Mouse (Mus musculus) c-Kit-positive CD71-negative TER-119-negative erythroid progenitor cells, embryonic 14.5 days (primary cell): Measurements from ENCODE around the gene Igfbp2.

Source experiments
- DNase-seq: peaks from one replicate; pipeline ENCODE4 v3.0.0-alpha.2; 2013; ENCODE audit warnings: low read depth

The Igfbp2 gene

DNA sequence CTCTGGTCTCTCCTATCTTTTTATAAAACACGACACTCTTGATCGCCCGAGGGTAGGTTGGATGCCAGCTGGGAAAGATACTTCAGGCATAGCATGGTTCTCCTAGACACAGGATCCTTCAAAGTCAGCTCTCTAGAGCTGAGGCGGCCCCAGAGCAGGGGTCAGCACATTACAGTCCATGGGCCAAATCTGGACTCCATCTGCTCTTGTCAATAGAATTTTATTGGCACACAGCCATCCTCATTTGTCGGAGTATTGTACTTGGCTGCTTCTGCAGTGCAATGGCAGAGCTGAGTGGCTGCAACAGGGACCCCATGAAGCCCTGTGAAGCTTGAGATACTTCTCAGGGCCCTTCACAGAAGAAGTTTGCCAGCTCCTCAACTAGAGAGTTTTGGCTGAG lies 9.1 kb upstream of the Igfbp2 start:
- DNase-seq: no peak

DNA sequence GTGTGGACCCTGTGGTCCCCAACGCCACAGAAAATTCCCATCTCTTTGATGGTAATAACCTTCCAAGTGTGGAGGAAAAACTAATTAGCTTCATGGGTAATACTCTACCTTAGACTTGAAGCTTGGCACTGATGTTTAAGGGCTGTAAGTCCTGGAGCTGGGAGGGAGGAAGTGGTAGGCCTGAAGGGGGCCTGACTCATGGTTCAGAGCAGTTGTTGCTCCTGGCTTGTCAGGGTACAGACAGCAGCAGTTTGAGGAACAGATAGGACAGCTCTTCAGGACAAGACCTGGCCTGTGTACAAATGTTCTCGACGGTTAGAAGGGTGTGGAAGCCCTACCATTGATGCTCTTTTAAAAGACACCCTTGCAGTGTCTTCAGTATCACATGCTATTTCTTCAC lies 8.7 kb upstream of the Igfbp2 start:
- no peak for DNase-seq

DNA sequence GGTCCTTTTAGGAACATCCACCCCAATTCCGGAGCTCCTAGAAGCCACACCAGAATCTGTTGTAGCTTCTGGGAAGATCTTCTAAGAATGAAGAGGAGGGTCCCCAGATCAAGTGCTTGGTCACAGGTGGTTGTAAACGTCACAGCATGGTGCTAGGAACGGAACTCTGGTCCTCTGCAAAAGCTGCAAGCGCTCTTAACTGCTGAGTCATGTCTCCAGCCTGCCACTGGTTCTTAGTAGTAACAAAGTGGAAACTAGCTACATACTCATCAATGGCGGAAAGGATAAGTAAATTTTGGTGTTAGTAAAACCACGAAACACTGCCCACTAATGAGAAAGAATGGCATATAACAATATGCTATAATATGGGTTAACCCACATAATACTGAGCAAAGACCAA lies 4.3 kb upstream of the Igfbp2 start:
- DNase-seq: no peak

DNA sequence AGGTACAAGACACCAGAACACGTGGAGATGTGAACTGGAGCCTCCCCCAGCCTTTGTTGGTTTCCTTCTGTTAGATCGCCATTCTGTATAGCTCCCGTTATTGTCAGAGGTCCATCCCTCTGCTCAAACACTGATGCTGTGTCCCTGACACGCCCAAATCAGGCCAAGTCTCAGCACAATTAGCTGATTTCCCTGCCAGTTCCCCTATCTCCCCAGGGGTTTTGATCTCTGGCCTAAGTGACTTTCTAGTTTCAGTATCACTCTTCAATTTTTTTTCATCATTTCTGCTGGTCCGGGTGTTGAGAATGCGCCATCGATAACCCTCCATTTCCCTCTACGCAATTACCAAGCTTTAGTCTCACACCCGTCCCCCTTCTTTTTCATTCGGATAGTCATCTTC lies 1.4 kb upstream of the Igfbp2 start:
- no peak for DNase-seq

DNA sequence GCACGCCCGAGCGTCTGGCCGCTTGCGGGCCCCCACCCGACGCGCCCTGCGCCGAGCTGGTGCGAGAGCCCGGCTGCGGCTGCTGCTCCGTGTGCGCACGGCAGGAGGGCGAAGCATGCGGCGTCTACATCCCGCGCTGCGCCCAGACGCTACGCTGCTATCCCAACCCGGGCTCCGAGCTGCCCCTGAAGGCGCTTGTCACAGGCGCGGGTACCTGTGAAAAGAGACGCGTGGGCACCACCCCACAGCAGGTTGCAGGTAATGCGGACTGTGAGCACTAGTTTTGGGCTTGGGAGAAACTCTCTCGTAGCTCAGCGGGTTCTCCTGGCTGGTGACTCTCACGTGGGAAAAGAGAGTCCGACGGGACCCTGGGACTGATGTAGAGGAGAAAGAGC lies 401 bp downstream of the Igfbp2 start:
- no peak for DNase-seq

GRCm38 (mm10) chr1:72825286-72825685 lies 983 bp downstream of the Igfbp2 start:
- no peak for DNase-seq

DNA sequence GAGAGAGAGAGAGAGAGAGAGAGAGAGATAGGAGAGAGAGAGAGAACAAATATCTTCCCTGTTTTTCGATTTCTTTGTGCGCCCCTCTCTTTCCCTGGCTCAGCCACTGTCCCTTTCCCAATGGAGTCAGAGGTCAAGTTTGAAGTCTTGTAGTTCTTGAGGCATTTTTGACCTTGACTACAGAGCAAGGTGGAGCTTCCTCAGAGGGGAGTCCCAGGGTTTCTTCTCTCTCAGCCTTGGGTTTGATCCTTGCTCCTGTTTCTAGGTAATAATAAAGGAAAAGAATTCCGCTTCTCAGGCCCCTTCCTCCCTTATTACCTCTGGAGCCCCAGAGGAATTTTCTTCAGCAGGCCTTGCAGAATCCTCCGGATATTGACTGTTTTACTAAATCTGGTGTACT lies 1.6 kb downstream of the Igfbp2 start:
- no peak for DNase-seq

DNA sequence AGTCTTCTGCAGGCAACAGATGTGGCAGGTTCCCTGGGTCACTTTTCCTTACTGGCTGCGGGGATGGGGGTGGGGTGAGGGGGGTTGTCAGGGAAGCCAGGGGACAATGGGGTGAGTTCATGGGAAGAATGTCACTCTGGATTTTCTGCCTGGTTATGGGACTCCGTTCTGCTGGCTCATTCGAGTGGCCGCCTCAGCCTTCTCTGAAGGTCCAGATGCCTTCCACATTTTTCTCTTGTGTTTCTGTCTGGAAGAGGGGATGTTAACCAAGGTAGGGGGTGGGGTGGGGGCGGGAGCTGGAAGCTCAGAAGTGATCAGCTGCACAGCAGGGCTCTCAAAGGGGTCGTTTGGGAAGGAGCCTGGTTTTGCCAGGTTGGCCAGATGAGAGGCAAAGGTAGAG lies 2.1 kb downstream of the Igfbp2 start:
- DNase-seq: no peak

DNA sequence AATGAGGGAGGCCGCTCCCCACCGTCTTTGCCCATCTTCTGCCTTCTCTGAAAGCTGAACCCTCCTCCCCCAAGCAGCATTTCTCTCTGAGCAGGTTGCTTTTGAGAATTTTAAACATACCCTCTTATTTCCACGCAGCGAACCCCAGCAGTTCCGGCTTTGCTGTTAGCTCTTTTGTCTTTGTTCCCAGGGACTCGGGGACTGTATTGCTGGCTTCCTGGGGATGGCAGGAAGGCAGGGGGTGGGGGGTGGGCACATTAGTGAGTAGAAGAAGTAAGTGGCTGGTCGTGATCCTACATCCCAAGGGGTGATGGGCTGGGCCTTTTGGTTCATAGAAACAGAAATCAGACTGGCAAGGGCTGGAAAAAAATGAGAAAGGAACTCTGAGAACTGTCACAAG lies 2.6 kb downstream of the Igfbp2 start:
- no peak for DNase-seq

DNA sequence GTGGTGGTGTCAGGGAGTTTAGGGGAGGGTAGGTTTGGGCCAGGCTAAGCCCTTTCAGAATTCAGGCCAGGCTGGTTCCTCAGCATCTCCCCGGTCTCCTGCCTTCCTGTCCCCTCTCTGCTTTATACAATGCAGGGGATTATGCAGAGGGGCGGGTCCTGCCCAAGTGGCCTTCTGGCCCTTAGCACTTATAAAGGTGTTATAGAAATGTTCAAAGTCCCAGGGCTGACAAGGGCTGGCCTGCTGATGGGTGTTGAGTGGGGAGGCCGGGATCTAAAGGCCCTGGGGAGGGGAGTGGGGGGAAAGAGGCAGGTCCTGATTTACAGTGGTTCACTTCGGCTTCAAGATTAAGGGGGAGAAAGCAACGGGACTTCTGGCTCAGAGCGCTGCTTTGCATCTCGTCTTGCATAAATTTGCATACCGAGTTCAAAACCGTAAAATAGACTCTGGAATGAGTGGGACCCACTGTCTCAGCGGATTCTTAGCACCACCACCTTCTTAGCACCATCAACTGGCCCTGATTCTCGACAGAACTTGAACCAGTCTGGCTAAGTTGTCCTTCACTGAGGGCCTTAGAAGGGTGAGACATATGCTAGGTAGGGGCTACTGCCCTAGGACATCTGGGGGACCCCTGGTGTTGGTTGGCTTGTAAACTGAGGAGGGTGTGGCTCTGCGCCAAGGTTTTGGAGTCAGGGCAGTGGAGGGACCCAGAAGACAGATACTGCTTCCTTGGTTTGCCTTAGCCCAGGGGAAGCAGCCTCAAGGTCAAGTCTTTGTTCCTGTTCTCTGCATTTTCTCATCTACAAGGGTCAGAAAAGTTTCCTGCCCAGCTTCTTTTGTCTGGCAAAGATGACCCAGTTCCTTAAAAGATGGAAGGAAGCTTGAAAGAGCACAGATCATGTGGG lies 3.4 kb downstream of the Igfbp2 start:
- DNase-seq: no peak

DNA sequence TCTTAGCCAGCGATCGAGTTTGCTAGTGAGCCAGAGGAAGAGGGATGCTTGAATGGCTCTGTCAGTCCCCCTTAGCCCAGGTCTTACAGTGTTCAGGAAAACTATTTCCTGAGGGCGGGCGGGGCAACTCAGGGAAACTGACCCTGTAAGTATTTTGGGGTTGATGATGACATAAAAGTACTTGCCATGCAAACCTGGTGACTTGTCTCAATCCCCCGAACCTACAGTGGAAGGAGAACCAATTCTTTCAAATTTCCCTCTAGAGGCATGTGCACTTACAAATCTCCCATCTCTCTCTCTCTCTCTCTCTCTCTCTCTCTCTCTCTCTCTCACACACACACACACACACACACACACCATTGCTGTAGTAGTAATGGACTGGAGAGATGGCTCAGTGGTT lies 4.5 kb downstream of the Igfbp2 start:
- DNase-seq: no peak

GRCm38 (mm10) chr1:72830485-72830884 lies 6.2 kb downstream of the Igfbp2 start:
- DNase-seq: no peak

DNA sequence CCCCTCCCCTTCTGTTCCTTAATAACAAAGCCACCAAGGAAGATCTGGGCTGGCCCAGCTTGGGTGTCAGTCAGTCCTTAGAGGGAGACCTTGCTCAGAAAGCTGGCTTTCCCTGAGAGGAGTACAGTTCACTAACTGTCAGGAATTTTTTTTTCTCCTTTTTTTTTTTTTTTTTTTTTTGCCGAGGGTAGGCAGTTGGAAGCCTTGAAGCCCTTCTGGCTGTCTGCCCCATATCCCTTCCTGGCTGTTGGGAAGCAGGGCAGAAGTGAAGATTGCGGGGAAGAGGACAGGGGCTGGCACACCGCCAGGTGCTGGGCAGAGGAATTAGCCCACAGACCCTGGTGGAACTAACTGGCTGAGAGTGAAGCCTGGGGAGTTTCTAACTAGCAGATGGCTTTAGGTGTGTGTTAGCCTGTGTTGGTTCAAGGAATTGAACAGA lies 8.4 kb downstream of the Igfbp2 start:
- no peak for DNase-seq

DNA sequence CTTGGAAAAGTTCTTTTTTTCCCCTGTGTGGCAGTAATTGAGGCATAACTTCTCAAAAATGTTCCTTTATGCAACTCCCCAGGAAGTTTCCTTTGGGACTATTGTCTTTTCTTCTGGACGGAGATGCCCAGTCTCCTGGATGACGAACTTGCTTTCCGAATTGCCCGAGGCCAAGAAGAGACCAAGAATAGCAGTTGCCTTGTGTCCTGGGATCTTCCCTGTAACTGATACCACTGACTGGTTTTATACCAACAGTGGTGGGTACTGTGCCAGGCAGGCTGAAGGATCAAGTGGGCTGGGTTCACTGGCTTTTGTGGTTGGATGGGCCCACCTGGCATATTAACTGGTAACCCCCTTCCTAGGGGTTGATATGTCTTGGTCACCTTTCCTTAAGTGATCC lies 9.3 kb downstream of the Igfbp2 start:
- no peak for DNase-seq

DNA sequence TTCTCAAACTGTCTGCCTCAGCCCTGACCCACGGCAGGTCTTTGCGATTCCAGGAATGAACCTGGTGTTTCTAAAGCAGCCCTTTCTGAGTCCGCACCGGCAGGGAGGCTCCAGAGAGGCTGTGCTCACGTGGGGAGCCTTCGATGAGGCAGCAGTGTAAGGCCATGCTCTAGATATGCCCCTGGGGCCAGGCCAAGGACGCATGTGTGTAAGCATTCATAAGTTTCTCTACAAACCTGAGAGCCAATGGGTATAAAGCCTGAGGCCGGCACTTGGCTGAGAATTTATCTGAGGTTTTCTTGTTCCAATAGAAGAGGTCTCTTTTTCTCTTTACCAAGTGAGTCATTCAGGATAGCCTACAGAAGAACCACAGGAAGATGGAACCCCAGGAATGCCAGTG lies 15.1 kb downstream of the Igfbp2 start:
- no peak for DNase-seq

DNA sequence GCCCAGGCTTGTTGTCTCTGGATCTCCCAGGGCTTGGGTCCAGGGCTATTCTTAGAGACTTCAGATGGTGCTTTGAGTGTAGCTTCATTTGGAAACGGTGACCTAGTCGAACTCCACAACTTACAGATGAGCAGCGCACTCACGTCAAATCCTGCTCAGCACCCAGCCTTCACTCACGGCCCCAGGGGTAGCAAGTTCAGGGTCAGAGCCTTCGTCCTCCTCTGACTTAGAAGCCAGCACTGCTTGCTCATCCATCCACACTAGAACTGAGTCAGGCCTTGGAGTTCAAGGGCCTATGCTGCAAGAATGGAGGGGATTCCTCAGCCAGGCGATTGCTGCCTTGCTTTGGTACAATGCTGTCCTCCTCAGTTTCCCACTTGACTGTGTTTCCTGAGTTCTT lies 15.5 kb downstream of the Igfbp2 start:
- DNase-seq: no peak

- no peak for DNase-seq
Measured at GRCm38 (mm10) chr1:72842666-72843459, 18.6 kb downstream of the Igfbp2 start.

GRCm38 (mm10) chr1:72844675-72845074 lies 20.4 kb downstream of the Igfbp2 start:
- no peak for DNase-seq

DNA sequence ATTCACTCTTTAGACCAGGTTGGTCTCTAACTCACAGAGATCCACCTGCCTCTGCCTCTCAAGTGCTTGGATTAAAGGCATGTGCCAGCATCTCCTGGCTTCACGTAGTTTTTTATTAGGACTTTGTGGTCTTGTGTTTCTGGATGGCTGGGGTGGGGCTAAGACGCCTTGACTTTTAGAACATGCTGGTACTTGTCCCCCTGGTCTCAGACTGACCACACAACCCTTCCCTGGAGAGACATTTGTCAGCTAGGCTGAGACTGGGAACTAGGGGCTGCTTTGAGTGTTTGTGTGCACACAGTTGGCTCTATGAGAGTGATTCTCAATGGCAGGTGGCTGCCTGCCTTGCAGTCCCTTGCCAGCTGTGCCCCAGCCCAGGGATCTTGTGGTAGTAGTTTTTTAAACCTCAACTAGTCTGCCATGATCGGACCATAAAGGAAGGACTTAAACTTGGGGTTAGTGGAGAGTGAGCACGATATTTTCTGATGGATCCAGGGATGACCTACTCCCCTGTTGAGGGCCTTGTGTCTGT lies 23.6 kb downstream of the Igfbp2 start:
- no peak for DNase-seq

DNA sequence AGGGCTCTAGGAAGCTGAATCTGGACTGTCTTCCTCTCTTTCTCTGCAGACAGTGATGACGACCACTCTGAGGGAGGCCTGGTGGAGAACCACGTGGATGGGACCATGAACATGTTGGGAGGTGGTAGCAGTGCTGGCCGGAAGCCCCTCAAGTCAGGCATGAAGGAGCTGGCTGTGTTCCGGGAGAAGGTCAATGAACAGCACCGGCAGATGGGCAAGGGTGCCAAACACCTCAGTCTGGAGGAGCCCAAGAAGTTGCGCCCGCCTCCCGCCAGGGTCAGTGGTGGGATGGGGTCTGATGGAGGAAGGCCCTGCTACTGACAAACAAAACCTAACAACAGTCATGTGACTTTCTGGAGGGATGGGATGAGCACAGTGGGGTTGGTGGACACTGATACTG lies 24.7 kb downstream of the Igfbp2 start:
- DNase-seq: no peak

GRCm38 (mm10) chr1:72853759-72854158 lies 29.5 kb downstream of the Igfbp2 start:
- DNase-seq: no peak

DNA sequence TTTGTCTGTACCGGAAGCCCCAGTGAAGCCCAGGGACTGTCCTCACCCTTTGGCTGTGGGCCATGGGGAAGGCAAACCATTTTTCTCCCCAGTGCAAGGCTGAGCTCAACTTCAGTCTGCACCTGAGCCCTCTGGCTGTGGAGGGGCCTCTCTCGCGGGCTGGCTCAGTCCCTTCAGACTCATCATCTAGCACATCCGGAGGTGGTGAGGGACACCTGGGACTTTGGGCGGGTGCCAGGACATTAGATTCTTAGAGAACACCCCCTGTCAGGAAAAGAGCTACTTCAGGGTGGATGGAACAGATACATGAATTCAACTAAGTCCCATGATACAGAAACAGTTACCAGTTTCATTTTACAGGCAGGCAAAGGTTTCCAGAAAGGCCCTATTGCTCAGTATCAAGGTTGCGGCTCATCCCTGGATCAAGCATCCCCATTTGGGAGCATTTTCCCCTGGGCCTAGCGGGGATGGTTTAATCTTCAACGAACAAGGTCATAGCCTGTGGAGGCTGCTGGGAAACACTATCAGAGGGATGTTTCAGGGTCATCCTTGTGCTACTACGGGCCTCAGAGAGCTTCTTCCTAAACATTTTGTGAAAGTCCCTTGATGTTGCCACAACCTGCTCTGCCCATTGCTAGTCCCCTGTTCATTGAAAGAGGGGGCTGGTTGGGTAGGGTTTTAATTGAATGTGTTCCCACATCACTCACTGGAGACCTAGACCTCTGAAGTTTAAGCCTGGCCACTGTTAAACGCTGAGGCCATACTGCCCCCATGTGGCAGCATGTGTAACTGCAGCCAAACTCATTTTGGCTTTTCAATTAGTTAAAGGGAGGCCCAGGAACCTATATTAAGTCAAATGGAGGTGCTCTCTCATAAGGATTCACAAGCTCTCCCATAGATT lies 30.3 kb downstream of the Igfbp2 start:
- no peak for DNase-seq
